Mouse (Mus musculus): ENCODE measurements around the gene Catsperz. TPM values are rescaled to one million over a fixed set of nuclear protein-coding genes. Genes with fewer than 3 reads are reported as not detected.

Gene Catsperz
- polyA plus RNA-seq, 1 experiment, result 5.2 TPM

DNA sequence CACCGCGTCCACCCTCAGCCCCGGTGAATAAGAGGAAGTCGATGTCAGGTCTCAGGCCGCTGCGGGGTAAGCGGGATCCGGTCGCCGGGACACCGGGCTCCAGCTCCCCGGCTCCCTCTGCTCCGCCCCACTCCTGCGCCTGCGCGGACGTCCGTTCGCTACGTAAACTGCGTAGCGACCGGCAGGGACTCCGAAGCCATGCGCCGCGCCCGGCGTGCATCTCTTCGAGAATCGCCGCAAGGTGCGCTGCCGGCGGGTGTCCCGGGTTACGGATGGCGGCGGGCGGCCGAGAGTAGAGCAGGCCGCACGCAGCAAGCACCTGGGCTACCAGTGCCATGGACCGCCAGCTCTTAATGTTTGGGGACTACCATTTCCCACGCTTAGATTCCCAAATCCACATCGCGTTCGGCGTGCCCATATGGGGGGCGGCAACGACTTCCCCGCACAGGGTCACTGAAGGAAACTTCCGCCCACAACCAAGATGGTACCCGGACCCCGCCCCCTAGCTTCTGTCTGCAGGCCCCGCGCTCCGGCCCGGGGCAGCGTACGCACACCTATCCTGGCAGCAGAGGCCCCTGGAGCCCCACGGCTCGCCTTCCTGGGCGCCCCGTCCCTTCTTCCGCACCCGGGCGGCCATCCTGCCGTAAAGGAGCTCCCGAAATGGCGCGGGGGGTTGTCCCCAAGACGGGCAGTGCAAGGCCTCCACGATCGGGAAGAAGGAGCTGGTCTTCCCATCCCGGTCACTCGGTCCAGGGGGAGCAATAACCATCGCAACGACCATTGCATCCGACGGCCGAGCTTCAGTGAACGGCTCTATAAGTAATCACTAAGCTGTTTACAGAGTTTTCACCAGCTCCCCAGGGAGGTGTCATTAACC, 16.4 kb upstream of the Catsperz start, which contains the start of gene Bad:
Gene Bad, plus strand, starts transcription at position 490 of the 877 bp plus-strand sequence.
- WGBS, result under 1% methylated on average over 83 of the region's 83 CpGs

DNA sequence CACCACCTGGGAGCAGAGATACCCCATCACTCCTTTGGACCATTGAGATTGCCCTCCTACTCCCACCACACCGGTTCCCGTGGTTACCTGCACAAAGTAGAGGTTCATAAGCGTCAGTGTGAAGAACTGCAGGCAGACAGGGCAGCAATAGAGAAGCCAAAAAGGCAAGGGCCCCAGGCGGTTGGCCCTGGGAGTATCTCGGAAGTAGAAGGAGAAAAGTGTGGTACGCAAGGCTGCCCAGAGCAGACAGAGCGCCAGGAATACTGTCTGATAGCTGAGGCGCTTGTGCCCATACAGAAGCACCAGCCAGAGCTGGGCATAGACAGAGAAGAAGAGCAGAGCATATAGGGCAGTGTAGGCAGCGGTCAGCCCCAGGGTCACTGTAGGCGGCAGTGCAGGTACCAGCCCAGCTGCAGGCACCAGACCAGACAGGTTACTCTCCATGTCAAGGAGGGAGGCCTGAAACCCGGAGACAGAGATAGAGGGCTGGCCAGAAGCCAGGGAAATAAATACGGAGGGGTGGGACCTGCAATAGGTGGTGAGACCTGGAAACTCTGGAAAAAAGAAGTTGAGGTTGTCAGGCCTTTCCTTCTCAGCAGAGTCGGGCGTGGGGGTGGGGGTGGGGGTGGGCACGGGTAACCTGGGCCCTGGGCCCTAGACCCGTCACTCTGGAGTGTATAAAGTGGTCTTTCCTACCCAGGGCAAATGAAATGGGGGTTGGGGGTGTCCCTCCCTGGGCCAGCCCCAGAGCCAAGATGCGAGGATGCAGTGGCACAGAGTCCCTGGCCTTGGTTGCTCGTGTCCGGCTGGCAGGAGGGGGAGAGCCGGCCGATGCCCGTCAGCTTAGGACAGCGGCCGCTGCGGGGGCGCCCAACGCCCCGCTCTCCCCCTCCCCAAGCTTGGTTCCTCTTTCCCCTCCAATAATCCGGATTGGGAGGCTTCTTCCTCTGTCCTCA, 15.5 kb upstream of the Catsperz start:
- Histone ChIP-seq H3K4me1 (replicated peaks; ENCODE audit: control insufficient read depth, insufficient read depth, low read length) (peaks cover 12% of the 10 kb centered on the region), H3K27ac (ENCODE audit: control insufficient read depth, insufficient read depth, low read length) (no peak overlapping the region), H3K27me3 (ENCODE audit: control insufficient read depth, insufficient read depth, low read length) (no peaks in the 10 kb centered on the region), H3K36me3 (ENCODE audit: control insufficient read depth, insufficient read depth, low read length) (no peaks in the 10 kb centered on the region), H3K4me3 (ENCODE audit: control insufficient read depth, insufficient read depth, low read length) (peak overlapping the region; percentile 64)
- 30% methylated on average over 29 of the region's 29 CpGs for WGBS
- TF ChIP-seq POLR2A (IDR thresholded peaks at IDR 0.05; ENCODE audit: control insufficient read depth, extremely low read depth, insufficient read depth, low read length, poor library complexity) (no peak), CTCF (IDR thresholded peaks at IDR 0.05; ENCODE audit: borderline replicate concordance, control insufficient read depth, extremely low read depth, insufficient read depth, low read length, poor library complexity) (no peak)
- no peak for DNase-seq

More for the DNA sequence above, 16.4 kb upstream of the Catsperz start, which contains the start of gene Bad:
- H3K27me3 ChIP-seq (ENCODE audit: control insufficient read depth, insufficient read depth, low read length), result no peaks in the 10 kb centered on the region
- peak within 1 kb of the TSS; percentile 64 for H3K4me3 ChIP-seq (ENCODE audit: control insufficient read depth, insufficient read depth, low read length)
- H3K36me3 ChIP-seq (ENCODE audit: control insufficient read depth, insufficient read depth, low read length), result no peaks in the 10 kb centered on the region
- peak; percentile 92 for DNase-seq
- peaks cover 12% of the 10 kb centered on the region for H3K4me1 ChIP-seq (replicated peaks; ENCODE audit: control insufficient read depth, insufficient read depth, low read length)
- H3K27ac ChIP-seq (ENCODE audit: control insufficient read depth, insufficient read depth, low read length), result peak within 1 kb of the TSS; percentile 61
- TF ChIP-seq POLR2A (IDR thresholded peaks at IDR 0.05; ENCODE audit: control insufficient read depth, extremely low read depth, insufficient read depth, low read length, poor library complexity) (no peak; the same call in 1 of the 2 replicates), CTCF (IDR thresholded peaks at IDR 0.05; ENCODE audit: borderline replicate concordance, control insufficient read depth, extremely low read depth, insufficient read depth, low read length, poor library complexity) (peak; percentile 34; the same call in 1 of the 2 replicates)

DNA sequence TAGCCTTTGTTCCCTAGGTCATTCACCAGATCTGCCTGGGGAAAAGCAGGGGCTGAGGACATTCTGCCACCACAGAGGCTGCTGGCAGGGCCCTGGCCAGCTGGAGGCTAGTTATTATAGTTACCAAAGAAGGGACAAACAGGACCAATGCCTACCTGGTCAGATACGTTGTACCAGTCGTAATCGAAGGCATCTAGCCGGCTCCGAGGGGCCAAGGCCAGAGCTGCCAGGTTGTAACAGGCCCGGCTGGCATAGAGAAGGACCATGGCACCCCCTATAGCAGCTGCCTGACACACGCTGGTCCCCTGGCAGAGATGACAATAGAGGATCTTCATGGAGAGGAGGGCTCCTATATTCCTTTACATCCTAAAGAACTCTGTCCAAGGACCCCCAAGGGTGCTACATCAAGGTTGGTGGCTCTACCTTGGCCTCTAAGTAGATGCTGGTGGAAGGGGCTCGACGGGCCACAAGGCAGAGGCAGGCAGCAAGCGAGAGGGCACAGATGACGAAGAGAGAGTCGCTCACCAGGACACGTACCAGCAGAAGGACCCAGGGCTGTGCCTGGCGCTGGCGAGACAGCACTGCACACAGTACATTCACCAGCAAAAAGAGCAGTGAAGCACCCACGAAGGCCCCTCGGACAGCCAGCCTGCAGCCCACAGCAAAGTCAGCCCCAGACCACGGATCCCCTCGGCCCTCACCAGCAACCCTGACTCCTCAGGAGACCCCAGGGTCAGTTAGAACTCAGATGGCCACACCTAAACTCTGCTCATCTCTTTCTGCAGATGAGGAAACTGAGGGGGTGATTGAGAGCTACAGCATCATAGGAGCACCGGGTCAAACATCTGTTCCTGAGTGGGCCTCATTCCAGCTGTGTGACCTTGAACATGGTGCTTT, 14.2 kb upstream of the Catsperz start:
- no peaks in the 10 kb centered on the region for H3K36me3 ChIP-seq (ENCODE audit: control insufficient read depth, insufficient read depth, low read length)
- peaks cover 1% of the 10 kb centered on the region; the same call in 1 of the 2 replicates for H3K27me3 ChIP-seq (ENCODE audit: control insufficient read depth, insufficient read depth, low read length)
- TF ChIP-seq POLR2A (IDR thresholded peaks at IDR 0.05; ENCODE audit: control insufficient read depth, extremely low read depth, insufficient read depth, low read length, poor library complexity) (no peak), CTCF (IDR thresholded peaks at IDR 0.05; ENCODE audit: borderline replicate concordance, control insufficient read depth, extremely low read depth, insufficient read depth, low read length, poor library complexity) (no peak)
- H3K4me1 ChIP-seq (replicated peaks; ENCODE audit: control insufficient read depth, insufficient read depth, low read length), result peaks cover 12% of the 10 kb centered on the region
- no peak overlapping the region for H3K4me3 ChIP-seq (ENCODE audit: control insufficient read depth, insufficient read depth, low read length)
- no peak overlapping the region for H3K27ac ChIP-seq (ENCODE audit: control insufficient read depth, insufficient read depth, low read length)
- WGBS, result 93% methylated on average over 20 of the region's 20 CpGs
- no peak for DNase-seq

DNA sequence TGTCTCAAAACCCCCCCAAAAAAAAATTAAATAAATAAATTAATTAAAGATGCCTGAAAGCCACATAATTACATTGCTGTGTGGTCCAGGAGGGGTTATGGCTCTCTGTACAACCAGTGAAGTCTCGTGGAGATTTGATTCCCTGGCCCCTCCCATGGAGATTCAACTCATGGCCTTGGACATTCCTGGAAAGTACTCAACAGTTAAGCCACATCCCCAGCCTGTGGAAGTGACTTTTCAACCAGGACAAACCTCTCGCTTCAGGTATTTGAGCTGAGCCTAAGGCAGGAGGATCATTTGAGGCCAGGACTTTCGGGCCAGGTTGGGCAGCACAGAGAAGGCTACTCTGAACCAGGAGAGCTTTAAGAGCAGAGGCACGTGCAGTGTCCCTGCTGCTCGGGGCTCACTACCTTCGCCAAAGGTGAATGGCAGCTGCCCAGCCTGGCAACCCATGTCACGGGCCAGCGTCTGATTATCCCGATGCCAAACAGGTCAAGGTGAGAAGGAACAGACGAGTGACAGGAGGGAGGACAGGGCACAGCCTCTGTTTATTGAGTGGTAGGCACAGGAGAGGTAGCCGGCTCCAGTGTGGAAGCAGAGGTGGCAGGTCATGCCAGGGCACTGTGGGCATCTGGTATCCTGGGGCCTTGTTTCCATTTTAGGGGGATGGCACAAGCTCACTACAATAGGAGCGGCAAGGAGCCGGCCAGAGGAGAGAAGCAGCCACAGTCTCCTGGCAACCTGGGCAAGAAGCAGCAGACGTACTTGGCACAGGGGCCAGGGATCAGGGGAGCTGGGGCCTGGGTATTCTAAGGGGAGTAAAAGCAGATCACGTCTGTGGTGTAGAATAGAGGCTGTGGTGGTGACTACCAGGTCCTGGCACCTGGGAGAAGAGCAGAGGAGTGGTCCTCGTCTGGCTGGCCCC, 12.6 kb upstream of the Catsperz start:
- no peak overlapping the region for H3K4me3 ChIP-seq (ENCODE audit: control insufficient read depth, insufficient read depth, low read length)
- no peak for DNase-seq
- no peak for TF ChIP-seq CTCF (IDR thresholded peaks at IDR 0.05; ENCODE audit: borderline replicate concordance, control insufficient read depth, extremely low read depth, insufficient read depth, low read length, poor library complexity)
- no peak for TF ChIP-seq POLR2A (IDR thresholded peaks at IDR 0.05; ENCODE audit: control insufficient read depth, extremely low read depth, insufficient read depth, low read length, poor library complexity)
- H3K27ac ChIP-seq (ENCODE audit: control insufficient read depth, insufficient read depth, low read length), result no peak overlapping the region
- H3K36me3 ChIP-seq (ENCODE audit: control insufficient read depth, insufficient read depth, low read length), result no peaks in the 10 kb centered on the region
- H3K27me3 ChIP-seq (ENCODE audit: control insufficient read depth, insufficient read depth, low read length), result peaks cover 13% of the 10 kb centered on the region; the same call in 1 of the 2 replicates
- peaks cover 17% of the 10 kb centered on the region for H3K4me1 ChIP-seq (replicated peaks; ENCODE audit: control insufficient read depth, insufficient read depth, low read length)
- WGBS, result 95% methylated on average over 16 of the region's 16 CpGs

DNA sequence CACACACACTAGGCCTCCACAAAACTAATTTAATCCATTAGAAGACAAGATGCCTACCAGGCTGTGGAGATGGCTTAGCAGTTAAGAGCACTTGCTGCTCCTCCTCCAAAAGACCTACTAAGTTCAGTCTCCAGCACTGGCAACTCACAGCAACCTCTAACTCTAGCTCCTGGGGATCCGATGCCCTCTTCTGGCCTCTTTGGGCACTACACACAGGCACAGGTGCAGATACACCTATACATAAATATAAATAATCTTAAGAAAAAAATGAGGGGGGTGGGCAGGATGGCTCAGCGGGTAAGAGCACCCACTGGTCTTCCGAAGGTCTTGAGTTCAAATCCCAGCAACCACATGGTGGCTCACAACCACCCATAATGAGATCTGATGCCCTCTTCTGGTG, 11.1 kb upstream of the Catsperz start:
- TF ChIP-seq POLR2A (IDR thresholded peaks at IDR 0.05; ENCODE audit: control insufficient read depth, extremely low read depth, insufficient read depth, low read length, poor library complexity) (no peak), CTCF (IDR thresholded peaks at IDR 0.05; ENCODE audit: borderline replicate concordance, control insufficient read depth, extremely low read depth, insufficient read depth, low read length, poor library complexity) (no peak)
- WGBS, result 52% methylated on average over 3 of the region's 3 CpGs
- no peak for DNase-seq
- Histone ChIP-seq H3K27me3 (ENCODE audit: control insufficient read depth, insufficient read depth, low read length) (peaks cover 17% of the 10 kb centered on the region; the same call in 1 of the 2 replicates), H3K27ac (ENCODE audit: control insufficient read depth, insufficient read depth, low read length) (no peak overlapping the region), H3K36me3 (ENCODE audit: control insufficient read depth, insufficient read depth, low read length) (no peaks in the 10 kb centered on the region), H3K4me1 (replicated peaks; ENCODE audit: control insufficient read depth, insufficient read depth, low read length) (peaks cover 13% of the 10 kb centered on the region), H3K4me3 (ENCODE audit: control insufficient read depth, insufficient read depth, low read length) (no peak overlapping the region)
